Mouse (Mus musculus) left cerebral cortex, postnatal 10 days (tissue): ENCODE measurements at regions not wholly inside any gene's neighbourhood (a gene's known extent, or its start where the extent isn't known, plus 50 kb on each side); places are given as distances from the start of the nearest gene placed in this dataset.
"Not testable (repeated sequence)": the region's sequence is repeated elsewhere in the genome, so short reads cannot be mapped to it uniquely, and the experiment has no call there.

Source experiments
- DNase-seq, 2 experiments: peaks; one replicate each; pipeline ENCODE4 v3.0.0; 2021 to 2022; ENCODE audit warnings: low spot score in 2 of 2, mixed read lengths in 1 of 2; ENCODE audit errors: extremely low spot score in 1 of 2
- intact Hi-C: fragments of 180-260 bp; cut with DNase I; formaldehyde crosslinking; loops from one replicate; pipeline ENCODE4 v1.15.1; 2025

DNA sequence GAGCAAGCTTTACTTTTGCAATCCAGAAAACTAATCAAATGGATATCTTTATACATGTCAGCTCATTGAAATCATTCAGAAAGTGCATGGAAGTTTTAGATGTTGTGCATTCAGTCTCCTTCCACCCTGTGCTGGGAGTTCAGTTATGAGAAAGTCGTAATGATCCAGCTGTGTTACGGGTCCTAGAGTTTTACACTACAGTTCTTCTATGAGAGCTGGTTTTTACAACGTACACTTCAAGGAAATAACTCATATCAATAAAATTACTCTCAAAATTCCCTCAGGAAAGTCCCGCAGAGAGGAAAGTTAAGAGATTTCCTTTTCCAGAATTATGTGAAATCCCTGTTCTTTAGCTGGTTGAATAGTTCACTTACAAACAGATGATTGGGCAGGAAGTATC, 418.1 kb upstream of the Slc10a2 start:
- intact Hi-C loops = no loop called here
- DNase-seq = no peak

DNA sequence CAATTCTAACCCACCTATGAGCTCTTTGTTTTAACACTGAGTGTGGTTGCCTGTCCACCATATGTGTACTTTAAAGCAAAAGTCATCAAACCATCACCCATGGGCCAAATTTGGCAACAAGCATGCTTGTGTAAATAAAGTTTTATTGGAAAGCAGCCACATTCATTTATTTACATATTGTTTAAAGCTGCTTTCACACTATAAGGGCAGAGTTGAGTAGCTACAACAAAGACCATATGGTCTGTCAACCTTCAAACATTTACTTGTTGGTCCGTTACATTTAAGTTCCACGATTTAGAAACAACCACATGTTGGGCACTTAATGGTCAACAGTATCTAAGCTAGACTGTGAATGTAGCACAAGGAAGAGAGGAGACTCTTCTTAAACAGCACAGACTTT, 390.7 kb upstream of the Slc10a2 start:
- intact Hi-C loops = no loop called here
- no peak for DNase-seq

- intact Hi-C loops = no loop called here
- DNase-seq = no peak
Observed at GRCm38 (mm10) chr8:5490491-5490890, 385.3 kb upstream of the Slc10a2 start.

DNA sequence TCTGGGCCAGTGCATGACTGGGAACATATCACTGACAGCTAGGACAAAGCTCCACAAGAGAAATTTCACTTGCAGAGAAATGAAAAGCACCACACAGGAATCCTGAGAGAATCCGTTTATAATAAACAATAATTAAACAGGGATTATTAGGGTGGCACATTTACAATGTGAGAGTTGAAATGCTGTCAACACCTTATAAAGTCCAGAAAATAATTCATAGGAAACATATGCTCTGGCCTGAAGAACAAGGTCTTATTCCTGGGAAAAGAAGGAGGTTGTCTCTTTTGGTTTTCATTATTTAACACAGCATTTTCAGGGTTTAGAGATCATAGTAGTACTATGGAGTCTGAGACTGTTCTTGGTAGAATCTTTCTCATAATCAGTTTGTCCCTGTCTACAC, 377.8 kb upstream of the Slc10a2 start:
- intact Hi-C loops = no loop called here
- no peak for DNase-seq

DNA sequence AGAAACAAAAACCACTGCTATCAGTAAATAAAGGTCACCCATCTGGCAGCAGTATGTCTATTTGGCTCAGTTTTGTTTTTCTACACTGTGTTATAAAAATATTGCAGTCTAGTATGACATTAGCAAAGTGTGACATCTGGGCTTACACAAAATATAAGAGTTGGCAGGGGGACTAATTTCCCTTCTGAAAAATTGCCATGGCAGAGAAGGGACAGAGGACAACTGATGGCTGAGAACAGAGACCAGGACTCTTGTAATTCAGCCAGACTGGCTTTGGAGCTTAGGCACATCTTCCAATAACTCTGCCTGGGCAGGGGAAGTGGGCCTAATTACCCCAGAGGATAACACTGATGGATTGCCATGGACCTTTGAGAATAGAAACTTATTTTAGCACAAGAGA, 367.8 kb upstream of the Slc10a2 start:
- DNase-seq = no peak
- intact Hi-C loops = no loop called here

DNA sequence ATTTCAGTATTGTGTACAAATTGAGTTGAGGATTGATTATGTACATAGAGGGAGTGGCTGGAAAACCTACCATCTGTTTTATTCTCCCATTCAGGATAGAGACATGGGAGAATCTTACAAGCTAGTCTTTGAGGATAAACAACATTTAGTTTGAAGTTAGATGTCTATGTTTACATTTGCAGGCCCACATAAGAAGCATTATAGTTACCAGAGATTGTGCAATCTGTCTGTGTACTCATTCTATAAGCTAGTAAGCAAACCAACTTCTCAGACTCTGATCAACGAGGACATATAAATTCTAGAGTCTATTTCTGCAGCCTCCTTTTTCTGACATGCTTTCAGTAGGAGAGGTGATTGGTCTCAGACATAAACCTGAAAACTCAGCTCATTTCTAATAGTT, 367.4 kb upstream of the Slc10a2 start:
- intact Hi-C loops = no loop called here
- no peak for DNase-seq

- intact Hi-C loops = no loop called here
- no peak for DNase-seq
Observed at GRCm38 (mm10) chr8:5457619-5458018, 352.5 kb upstream of the Slc10a2 start.

- DNase-seq = no peak
- intact Hi-C loops = no loop called here
Observed at GRCm38 (mm10) chr8:5453469-5453868, 348.3 kb upstream of the Slc10a2 start.

GRCm38 (mm10) chr8:5442243-5442642, 337.1 kb upstream of the Slc10a2 start:
- DNase-seq, intact Hi-C loops: not testable (repeated sequence)

GRCm38 (mm10) chr8:5440404-5440803, 335.3 kb upstream of the Slc10a2 start:
- DNase-seq, intact Hi-C loops: not testable (repeated sequence)

- no peak for DNase-seq
- intact Hi-C loops = no loop called here
Observed at GRCm38 (mm10) chr8:5439054-5439453, 333.9 kb upstream of the Slc10a2 start.

- intact Hi-C loops = no loop called here
Observed at GRCm38 (mm10) chr8:5428303-5428971, 323.3 kb upstream of the Slc10a2 start.

DNA sequence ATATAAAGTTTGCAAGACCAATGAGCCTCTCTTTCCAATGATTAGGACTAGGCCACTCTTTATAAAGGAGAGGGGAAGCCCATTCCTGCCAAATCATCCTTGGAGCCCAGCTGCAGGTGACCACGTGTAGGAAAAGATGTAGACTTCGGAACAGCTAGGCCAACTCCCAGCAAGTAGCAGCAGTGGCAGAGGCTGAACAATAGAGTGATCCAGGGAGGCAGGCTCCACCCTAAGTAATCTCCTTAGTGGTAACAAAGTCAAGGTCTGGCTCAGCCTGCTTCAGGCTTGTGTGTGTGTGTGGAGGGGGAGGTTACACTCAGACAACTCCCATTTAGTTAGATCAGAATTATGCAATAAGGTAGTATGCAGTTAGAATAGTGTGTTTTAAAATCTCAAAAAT, 311.7 kb upstream of the Slc10a2 start:
- DNase-seq, intact Hi-C loops: not testable (repeated sequence)

More at GRCm38 (mm10) chr8:5428303-5428971, 323.3 kb upstream of the Slc10a2 start:
- no peak for DNase-seq

- DNase-seq = no peak
- intact Hi-C loops = no loop called here
Observed at GRCm38 (mm10) chr8:5384851-5385250, 279.7 kb upstream of the Slc10a2 start.

GRCm38 (mm10) chr8:5378001-5378400, 272.9 kb upstream of the Slc10a2 start:
- DNase-seq = no peak
- intact Hi-C loops = no loop called here

DNA sequence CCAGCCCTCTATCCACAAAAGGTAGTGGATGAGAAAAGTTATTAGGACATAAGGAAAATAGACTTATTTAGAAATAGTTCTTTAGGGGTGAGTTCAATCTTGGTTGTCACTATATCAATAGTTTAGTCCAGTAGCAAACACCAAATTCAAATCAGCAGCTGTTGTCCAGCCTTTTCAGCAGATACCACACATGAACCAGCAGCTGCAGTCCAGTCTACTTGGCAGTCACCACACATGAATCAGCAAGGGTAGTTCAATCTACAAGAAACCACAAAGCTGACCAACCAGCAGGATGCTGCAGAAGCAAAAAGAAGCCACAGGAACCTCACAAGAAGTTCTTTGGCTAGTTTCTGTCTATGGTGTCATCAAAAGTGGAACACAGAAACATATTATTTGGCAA, 234.8 kb upstream of the Slc10a2 start:
- no peak for DNase-seq
- intact Hi-C loops = no loop called here

DNA sequence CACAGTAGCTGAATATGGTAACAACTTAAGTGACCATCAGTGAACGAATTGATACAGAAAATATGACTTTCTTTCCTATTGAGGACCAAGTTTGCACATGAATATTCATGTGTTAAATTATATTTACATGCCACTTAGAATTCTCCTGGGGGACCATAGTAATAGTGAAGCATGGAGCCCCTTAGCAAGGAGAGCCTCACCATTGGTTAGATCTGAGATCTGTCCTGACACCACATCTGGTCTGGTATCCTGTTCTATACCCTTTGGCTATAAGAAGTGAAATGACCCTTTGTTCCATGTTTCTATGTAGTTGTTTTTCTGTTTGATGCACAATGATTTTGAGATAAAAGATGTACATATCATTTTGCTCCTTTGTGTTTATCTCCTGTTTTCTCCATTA, 209.4 kb upstream of the Slc10a2 start:
- intact Hi-C loops = no loop called here
- no peak for DNase-seq

DNA sequence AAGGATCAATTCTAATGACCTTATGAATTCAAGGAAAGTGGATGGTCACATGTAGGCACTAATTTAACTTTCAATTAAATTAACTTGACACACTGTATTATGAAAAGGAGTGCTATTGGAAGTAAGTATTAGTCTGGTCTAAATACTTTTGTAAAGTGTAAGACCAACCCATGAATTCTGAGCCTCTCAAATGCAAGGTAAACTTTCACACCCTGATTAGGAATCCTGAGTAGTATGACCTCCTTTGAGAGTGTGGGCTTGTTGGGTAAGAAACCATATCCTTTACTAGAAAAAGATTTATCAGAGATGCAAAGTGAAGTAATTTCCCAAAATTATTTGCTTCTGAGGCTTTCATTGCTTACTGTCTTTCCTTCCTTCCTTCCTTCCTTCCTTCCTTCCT, 194.8 kb upstream of the Slc10a2 start:
- intact Hi-C loops = no loop called here
- no peak for DNase-seq

DNA sequence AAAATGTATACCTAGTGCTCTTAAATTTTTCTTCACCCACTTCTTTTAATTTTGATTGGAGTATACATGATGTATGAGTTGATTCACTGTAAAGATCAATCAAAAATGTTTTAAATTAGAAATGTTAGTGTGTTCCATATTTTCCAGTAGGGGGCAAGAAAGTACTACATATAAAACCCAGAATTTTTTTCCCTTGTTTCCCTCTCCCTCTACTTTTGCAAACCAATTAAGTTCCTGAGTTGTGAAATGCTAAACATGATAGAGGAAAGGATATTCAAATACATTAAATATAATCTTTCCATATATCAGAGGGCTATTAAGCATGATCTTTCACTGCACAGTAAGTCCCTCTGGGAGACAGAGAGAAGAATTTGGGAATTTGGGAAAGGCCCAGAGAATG, 192.0 kb upstream of the Slc10a2 start:
- intact Hi-C loops = no loop called here
- no peak for DNase-seq

GRCm38 (mm10) chr8:5285708-5286161, 180.6 kb upstream of the Slc10a2 start:
- DNase-seq = no peak
- intact Hi-C loops = no loop called here

- intact Hi-C loops = no loop called here
- no peak for DNase-seq
Observed at GRCm38 (mm10) chr8:5283799-5284198, 178.6 kb upstream of the Slc10a2 start.
